Mouse (Mus musculus) hindbrain, embryonic 16.5 days (tissue): ENCODE data around the gene Tbxas1. TPM values are rescaled to one million over a fixed set of nuclear protein-coding genes. Genes with fewer than 3 reads are reported as not detected.

Experiments used
- ATAC-seq: fragments of 200-750 bp; cut with Nextera tagmentation; 2 replicates; pipeline ENCODE4 v1.8.0; 2017; ENCODE audit warnings: moderate TSS enrichment, moderate library complexity
- H3K27ac ChIP-seq: fragments of 300-500 bp; sonication (generic); 2 replicates; pipeline ENCODE4 v1.5.1; 2014; ENCODE audit warnings: low read depth, mild to moderate bottlenecking, control low read depth, low read length, moderate library complexity
- H3K27me3 ChIP-seq: fragments of 300-500 bp; sonication (generic); replicated peaks from 2 replicates; pipeline ENCODE4 v1.6.1; 2014; ENCODE audit warnings: low read length; ENCODE audit not compliant: control insufficient read depth, insufficient read depth
- H3K36me3 ChIP-seq: fragments of 300-500 bp; sonication (generic); 2 replicates; pipeline ENCODE4 v1.6.1; 2014; ENCODE audit warnings: mild to moderate bottlenecking, low read length, moderate library complexity, mixed read lengths; ENCODE audit not compliant: control insufficient read depth, insufficient read depth
- H3K4me1 ChIP-seq: fragments of 300-500 bp; sonication (generic); 2 replicates; pipeline ENCODE4 v1.6.1; 2014; ENCODE audit warnings: low read depth, low read length; ENCODE audit not compliant: control insufficient read depth, insufficient read depth
- H3K4me2 ChIP-seq: fragments of 300-500 bp; sonication (generic); 2 replicates; pipeline ENCODE4 v1.6.1; 2014; ENCODE audit warnings: mild to moderate bottlenecking, low read length, control low read depth, moderate library complexity
- H3K4me3 ChIP-seq: fragments of 300-500 bp; sonication (generic); 2 replicates; pipeline ENCODE4 v1.5.1; 2014; ENCODE audit warnings: mild to moderate bottlenecking, low read length, control low read depth, moderate library complexity
- H3K9ac ChIP-seq: fragments of 300-500 bp; sonication (generic); 2 replicates; pipeline ENCODE4 v1.6.1; 2014; ENCODE audit warnings: low read depth, mild to moderate bottlenecking, control low read depth, low read length, moderate library complexity
- H3K9me3 ChIP-seq: fragments of 300-500 bp; sonication (generic); 2 replicates; pipeline ENCODE4 v1.6.1; 2014; ENCODE audit warnings: mild to moderate bottlenecking, low read length, moderate library complexity; ENCODE audit not compliant: control insufficient read depth
- WGBS: fragments of 180-500 bp; shearing (Covaris S2); extraction: QIAGEN DNeasy Blood & Tissue Kit; methylation state at CpG from one replicate; pipeline ENCODE4 v1.1.7; 2014; 5-methylcytosine and 5-hydroxymethylcytosine counted together
- polyA plus RNA-seq: library from polyadenylated mRNA; unstranded; fragments of >200 nt; fragmentation: Nextera tagmentation; extraction: Ambion mirVana; gene quantifications from 2 replicates; pipeline ENCODE4 v1.2.1, GENCODE M21; 2015

The Tbxas1 gene
- polyA plus RNA-seq, result 2.0 and 2.9 TPM in 2 replicates

DNA sequence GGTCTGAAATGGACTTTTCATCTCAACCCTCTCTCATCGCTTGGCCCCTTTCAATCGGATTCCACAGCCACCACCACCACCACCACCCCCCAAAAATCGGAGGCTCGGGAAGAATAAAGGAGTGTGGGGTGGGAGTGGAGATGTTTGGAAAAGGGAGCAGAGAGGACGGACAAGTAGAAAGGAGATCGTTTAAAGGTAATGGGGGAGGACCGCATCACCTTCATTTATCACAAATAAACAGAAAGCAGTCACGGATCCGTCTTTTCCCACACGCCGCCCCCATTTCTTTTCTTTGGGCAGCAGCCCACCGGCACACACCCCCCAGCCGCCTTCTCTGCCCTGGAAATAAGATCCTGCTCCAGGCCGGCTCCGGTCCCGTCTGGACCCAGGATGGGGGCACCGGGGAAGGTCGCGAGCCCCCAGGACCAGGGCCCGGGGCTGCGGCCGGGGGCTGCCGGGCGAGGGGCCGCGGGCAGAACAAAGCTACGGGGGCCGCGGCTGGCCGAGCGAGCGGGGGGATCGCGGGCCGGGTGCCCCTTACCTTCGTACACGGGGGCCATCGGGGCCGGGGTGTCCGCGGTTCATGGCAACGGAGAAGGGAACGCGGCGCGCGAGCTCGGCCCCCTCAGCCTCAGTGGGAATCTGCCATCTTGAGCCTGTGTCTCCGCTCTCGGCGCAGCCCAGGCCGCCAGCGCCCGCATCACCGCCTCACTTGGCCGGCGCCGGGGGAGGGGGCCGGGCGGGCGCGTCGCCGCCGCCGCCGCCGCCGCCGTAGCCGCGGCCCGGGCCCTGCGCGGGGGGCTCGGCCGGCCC, at the start of gene Tbxas1:
Gene Tbxas1 (plus strand): TSS at position 147 of the 813 bp plus-strand sequence.
- peak; percentile 76 for ATAC-seq
- 2% methylated on average over 44 of the region's 77 CpGs for WGBS
- H3K27ac ChIP-seq, result peak within 1 kb of the TSS; percentile 98
- H3K4me1 ChIP-seq, result peaks cover 30% of the 10 kb centered on the region
- peak within 1 kb of the TSS; percentile 100 for H3K9ac ChIP-seq
- no peaks in the 10 kb centered on the region for H3K36me3 ChIP-seq
- peak within 1 kb of the TSS; percentile 99 for H3K4me3 ChIP-seq
- peak within 1 kb of the TSS; percentile 74 for H3K4me2 ChIP-seq
- H3K27me3 ChIP-seq, result no peaks in the 10 kb centered on the region
- H3K9me3 ChIP-seq, result no peaks in the 10 kb centered on the region

DNA sequence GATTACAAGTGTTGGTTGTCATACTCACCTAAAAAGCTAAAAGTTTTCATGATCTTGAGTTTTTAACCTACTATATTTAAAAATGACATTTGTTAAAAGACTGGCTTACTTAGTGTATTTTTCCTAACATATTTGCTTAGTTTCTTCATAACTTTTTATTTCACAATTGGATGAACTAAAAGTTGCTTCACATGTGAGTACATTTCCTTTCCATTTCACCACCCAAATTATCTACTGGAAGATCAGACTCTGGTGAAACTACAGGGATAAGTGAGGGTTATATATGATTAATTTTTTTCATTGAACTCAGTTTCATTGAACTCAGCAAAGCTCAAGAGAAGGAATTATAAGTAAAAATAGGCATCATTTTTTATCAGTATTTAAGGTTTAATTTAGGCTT, 49.3 kb upstream of the Tbxas1 start:
- Histone ChIP-seq H3K4me2 (no peak overlapping the region), H3K4me1 (no peaks in the 10 kb centered on the region), H3K27me3 (no peaks in the 10 kb centered on the region), H3K9me3 (no peaks in the 10 kb centered on the region), H3K27ac (no peak overlapping the region), H3K36me3 (no peaks in the 10 kb centered on the region), H3K4me3 (no peak overlapping the region), H3K9ac (no peak overlapping the region)
- ATAC-seq, result no peak

DNA sequence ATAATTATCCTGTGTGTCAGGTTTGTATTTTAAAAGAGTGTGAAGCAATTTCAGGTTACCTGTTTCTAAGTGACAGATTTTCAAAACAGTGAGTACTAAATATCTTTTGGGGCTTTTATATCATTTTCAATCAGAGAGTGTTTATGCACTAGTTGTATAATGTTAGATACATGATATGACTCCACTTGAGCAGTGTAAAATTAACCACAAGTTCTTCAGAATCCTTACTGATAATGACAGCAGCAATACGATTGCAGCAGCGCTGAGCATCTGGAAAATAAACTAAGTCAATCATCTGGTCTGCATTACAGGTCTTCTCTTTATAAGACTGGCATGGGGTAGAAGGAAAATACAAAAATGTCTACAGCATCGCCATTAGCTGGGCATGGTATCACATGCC, 48.3 kb upstream of the Tbxas1 start:
- no peaks in the 10 kb centered on the region for H3K27me3 ChIP-seq
- H3K27ac ChIP-seq, result no peak overlapping the region
- 87% methylated on average over 3 of the region's 3 CpGs for WGBS
- H3K4me2 ChIP-seq, result no peak overlapping the region
- no peaks in the 10 kb centered on the region for H3K4me1 ChIP-seq
- no peak overlapping the region for H3K9ac ChIP-seq
- no peaks in the 10 kb centered on the region for H3K36me3 ChIP-seq
- no peak overlapping the region for H3K4me3 ChIP-seq
- no peaks in the 10 kb centered on the region for H3K9me3 ChIP-seq
- ATAC-seq, result no peak

DNA sequence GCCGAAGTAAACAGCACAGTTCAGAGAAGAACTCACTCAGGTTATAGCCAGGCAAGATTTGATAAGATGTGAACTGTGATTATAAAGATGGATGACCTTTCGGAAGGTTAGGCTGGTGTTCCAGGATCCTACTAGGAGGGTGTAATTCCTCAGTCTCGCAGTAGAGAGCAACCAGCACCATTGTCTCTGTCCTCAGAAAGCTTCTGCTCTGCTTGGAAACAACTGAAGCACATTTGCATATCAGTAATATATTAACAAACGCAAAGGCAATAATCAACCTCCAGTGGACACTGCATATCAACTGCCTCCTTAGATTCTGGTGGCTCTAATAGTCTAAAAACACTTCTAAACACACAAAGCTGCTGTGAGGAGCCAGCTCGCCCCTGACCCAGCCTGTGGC, 47.8 kb upstream of the Tbxas1 start:
- 75% methylated on average over 5 of the region's 5 CpGs for WGBS

DNA sequence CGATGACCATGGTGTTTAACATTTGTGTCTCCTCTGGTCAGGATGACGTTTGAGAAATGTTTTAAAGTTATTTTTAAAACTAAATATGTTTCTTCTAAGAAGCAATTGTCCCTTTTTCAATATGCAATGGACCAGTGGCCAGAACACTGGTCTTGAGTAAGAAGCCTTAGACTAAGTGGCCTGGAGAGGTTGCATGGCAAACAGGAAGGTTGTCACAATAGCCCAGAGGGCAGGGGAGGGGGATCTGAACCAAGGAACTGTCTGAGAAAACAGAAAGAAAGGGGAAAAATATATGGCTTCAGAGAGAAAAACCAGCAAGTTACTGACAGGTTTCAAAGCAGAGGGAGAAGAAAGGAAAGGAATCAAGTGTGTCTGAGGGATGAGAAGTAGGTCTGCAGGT, 47.0 kb upstream of the Tbxas1 start:
- 91% methylated on average over 2 of the region's 2 CpGs for WGBS
- Histone ChIP-seq H3K9me3 (no peaks in the 10 kb centered on the region), H3K27ac (no peak overlapping the region), H3K36me3 (no peaks in the 10 kb centered on the region), H3K9ac (no peak overlapping the region), H3K27me3 (no peaks in the 10 kb centered on the region), H3K4me2 (no peak overlapping the region), H3K4me1 (no peaks in the 10 kb centered on the region), H3K4me3 (no peak overlapping the region)
- ATAC-seq, result no peak

More for the DNA sequence above, 47.8 kb upstream of the Tbxas1 start:
- no peaks in the 10 kb centered on the region for H3K4me1 ChIP-seq
- H3K4me3 ChIP-seq, result no peak overlapping the region
- H3K9me3 ChIP-seq, result no peaks in the 10 kb centered on the region
- H3K9ac ChIP-seq, result no peak overlapping the region
- H3K27ac ChIP-seq, result no peak overlapping the region
- no peaks in the 10 kb centered on the region for H3K36me3 ChIP-seq
- ATAC-seq, result no peak
- H3K27me3 ChIP-seq, result no peaks in the 10 kb centered on the region
- no peak overlapping the region for H3K4me2 ChIP-seq

DNA sequence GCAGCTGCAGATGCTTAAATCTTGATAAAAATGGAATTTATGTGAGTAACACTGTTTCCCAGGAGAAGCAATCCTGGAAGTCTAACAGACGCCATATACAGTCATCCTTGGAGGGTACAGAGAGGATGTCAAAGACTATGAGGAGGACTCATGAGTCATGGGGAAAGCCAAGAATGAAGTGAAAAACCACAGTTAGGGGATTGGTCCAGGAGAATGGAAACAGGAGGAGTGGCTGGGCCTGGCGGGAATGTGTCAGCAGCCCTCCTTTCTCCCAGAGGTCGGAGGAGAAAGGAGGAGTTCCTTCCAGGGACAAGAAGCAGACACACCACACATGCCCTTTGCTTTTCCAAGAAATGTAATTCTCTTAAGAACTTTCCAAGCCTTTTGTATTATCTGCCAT, 45.8 kb upstream of the Tbxas1 start:
- ATAC-seq, result no peak
- Histone ChIP-seq H3K4me3 (no peak overlapping the region), H3K36me3 (no peaks in the 10 kb centered on the region), H3K9ac (no peak overlapping the region), H3K4me1 (no peaks in the 10 kb centered on the region), H3K27ac (no peak overlapping the region), H3K9me3 (no peaks in the 10 kb centered on the region), H3K4me2 (no peak overlapping the region), H3K27me3 (no peaks in the 10 kb centered on the region)
- WGBS, result 72% methylated on average over 3 of the region's 3 CpGs

DNA sequence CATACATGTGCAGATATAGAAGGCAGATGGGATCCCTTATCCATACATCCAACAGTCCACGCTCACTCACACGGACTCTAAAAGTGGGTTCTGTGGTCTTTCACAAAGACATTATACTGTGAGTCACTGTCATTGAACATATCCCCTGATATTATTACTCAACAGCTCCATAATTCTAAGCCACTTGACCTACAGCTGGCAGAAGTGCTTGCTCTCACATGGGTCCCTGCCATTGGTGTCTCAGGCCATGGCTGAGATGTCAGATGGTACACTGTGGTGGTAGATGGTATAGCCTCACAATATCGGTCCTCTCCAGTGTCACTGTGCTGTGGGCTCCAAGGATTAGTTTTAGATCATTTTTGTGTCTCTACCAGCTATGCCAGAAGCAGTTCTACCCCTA, 41.5 kb upstream of the Tbxas1 start:
- no peak for ATAC-seq
- H3K9ac ChIP-seq, result no peak overlapping the region
- H3K9me3 ChIP-seq, result no peaks in the 10 kb centered on the region
- no peaks in the 10 kb centered on the region for H3K27me3 ChIP-seq
- no peak overlapping the region for H3K4me3 ChIP-seq
- 91% methylated on average over 3 of the region's 3 CpGs for WGBS
- H3K4me2 ChIP-seq, result no peak overlapping the region
- H3K27ac ChIP-seq, result no peak overlapping the region
- no peaks in the 10 kb centered on the region for H3K36me3 ChIP-seq
- H3K4me1 ChIP-seq, result no peaks in the 10 kb centered on the region

DNA sequence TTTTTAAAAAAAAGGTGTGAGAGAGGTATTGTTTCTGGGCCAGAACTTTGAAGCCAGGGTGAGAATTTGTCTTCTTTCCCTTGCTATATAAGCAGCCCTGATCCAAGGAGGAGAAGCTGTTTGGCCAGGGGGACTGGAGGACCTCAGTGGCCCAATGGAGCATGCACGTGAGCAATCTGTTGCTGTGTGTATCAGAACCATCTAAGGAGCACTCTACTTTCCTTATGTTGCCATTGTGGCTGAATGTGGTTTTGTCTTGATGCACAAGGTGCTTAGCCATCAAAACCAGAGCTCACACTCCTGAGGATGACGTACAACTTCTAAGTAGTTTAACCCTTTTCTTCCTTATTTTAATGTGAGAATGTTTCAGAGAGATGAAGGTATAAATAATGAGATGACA, 40.5 kb upstream of the Tbxas1 start:
- no peak for ATAC-seq
- Histone ChIP-seq H3K27me3 (no peaks in the 10 kb centered on the region), H3K4me3 (no peak overlapping the region), H3K27ac (no peak overlapping the region), H3K9me3 (no peaks in the 10 kb centered on the region), H3K4me1 (peaks cover 5% of the 10 kb centered on the region), H3K36me3 (no peaks in the 10 kb centered on the region), H3K9ac (no peak overlapping the region), H3K4me2 (no peak overlapping the region)
- 77% methylated on average over 2 of the region's 2 CpGs for WGBS

DNA sequence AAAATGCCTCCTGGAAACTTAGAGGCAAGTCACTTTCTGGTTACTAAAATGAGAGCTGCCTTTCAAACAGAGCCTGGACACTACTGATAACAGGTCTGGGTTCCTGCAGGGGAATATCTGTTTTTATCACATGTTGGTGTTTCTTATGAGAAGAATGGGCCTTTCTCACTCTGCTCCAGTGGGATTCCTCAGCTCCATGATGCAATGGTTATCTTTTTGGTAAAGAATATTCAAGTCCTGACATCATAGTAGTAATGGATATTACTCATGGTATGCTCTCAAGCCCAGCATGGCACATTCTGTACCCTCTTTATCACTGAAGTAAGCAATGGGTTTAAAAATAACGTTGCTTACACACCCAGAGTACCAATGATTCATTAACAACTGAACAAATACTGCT, 40.0 kb upstream of the Tbxas1 start:
- no peak overlapping the region for H3K9ac ChIP-seq
- no peaks in the 10 kb centered on the region for H3K36me3 ChIP-seq
- H3K9me3 ChIP-seq, result no peaks in the 10 kb centered on the region
- no peak for ATAC-seq
- no peak overlapping the region for H3K4me3 ChIP-seq
- H3K27ac ChIP-seq, result no peak overlapping the region
- 81% methylated on average over 1 of the region's 1 CpGs for WGBS
- no peaks in the 10 kb centered on the region for H3K27me3 ChIP-seq
- H3K4me1 ChIP-seq, result peaks cover 7% of the 10 kb centered on the region
- H3K4me2 ChIP-seq, result no peak overlapping the region
